ENCODE assay signal across 16 mouse cellular contexts in the genomic region with DNA sequence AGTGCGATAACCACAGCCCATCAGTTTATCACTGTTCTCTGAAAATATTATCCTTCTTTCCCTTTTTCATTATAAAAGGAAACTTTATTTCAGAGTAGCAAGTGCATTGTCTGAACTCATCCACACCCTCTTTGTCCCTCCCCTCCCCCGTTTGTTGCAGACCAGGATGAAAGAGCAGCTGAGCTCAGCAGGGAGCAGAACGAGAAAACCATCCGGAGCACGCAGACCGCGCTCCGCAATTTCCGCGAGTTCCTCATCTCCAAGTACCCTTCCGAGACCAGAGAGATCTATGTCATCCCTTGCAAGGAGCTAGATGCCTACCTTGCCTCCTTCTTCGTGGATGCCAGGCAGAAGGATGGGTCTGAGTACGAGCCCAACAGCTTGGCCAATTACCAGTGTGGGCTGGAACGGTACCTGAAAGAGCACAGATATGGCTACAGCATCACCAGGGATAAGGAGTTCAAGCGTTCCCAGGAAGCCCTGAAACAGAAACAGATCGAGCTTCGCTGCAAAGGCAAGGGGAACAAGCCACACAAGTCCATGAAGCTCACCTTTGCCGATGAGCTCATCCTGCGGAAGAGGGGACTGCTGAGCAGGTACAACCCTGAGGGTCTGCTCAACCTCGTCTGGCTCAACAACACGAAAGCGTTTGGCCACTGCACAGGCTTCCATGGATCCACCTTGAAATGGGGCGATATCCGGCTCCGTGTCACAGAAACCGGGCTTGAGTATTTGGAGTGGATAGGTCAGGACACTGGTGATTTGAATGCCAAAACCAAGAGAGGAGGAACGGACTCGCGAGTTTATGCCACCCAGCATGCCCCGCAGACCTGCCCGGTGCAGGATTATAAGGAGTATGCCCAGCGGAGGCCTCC.
DNase-seq lines count a peak whose midpoint lies in the region; ATAC-seq and TF ChIP-seq lines count a peak whose summit lies in the region.
"Had no signal": no experiment of that assay in that cellular context is flagged by ENCODE, and none has a peak within 500 bp of the region (broad histone marks: within the 10 kb centered on the region; RNA-seq: fewer than 3 reads in every experiment).

No protein-coding gene starts in this region.

- peaks cover 1% of the 10 kb centered on the region; the same call in 1 of the 2 replicates for H3K4me1 ChIP-seq in limb, embryonic 11.5 days (ENCODE audit: control insufficient read depth, insufficient read depth, low read length)
- H3K4me1 ChIP-seq in limb, embryonic 10.5 days, result peaks cover 38% of the 10 kb centered on the region
- H3K4me1 ChIP-seq: forebrain, embryonic 15.5 days had no signal

- 86% methylated on average over 32 of the region's 32 CpGs for WGBS in limb, embryonic 11.5 days
- WGBS in limb, embryonic 10.5 days, result 87% methylated on average over 32 of the region's 32 CpGs

- no peak overlapping the region for H3K27ac ChIP-seq in limb, embryonic 11.5 days (replicated peaks; ENCODE audit: low read depth, low read length)
- H3K27ac ChIP-seq in limb, embryonic 10.5 days, result no peak overlapping the region
- H3K27ac ChIP-seq: forebrain, embryonic 15.5 days; liver, embryonic 13.5 days; stomach, postnatal 0 days had no signal

- no peaks in the 10 kb centered on the region for H3K27me3 ChIP-seq in limb, embryonic 11.5 days (ENCODE audit: control insufficient read depth, insufficient read depth, low read length)
- no peaks in the 10 kb centered on the region for H3K27me3 ChIP-seq in limb, embryonic 10.5 days (ENCODE audit: low read depth, poor library complexity, severe bottlenecking)
- H3K27me3 ChIP-seq: forebrain, embryonic 15.5 days; liver, embryonic 13.5 days had no signal

- no peaks in the 10 kb centered on the region for H3K9me3 ChIP-seq in limb, embryonic 11.5 days (ENCODE audit: control insufficient read depth, low read length)
- no peaks in the 10 kb centered on the region for H3K9me3 ChIP-seq in limb, embryonic 10.5 days (replicated peaks)
- H3K9me3 ChIP-seq: forebrain, embryonic 15.5 days; liver, embryonic 13.5 days had no signal

- no peak overlapping the region for H3K4me2 ChIP-seq in limb, embryonic 11.5 days (ENCODE audit: low read depth, severe bottlenecking)
- H3K4me2 ChIP-seq: forebrain, embryonic 15.5 days; heart, embryonic 11.5 days; liver, embryonic 13.5 days had no signal

- H3K36me3 ChIP-seq in limb, embryonic 11.5 days (ENCODE audit: control insufficient read depth, insufficient read depth, low read length), result no peaks in the 10 kb centered on the region
- peaks cover 14% of the 10 kb centered on the region for H3K36me3 ChIP-seq in limb, embryonic 10.5 days
- H3K36me3 ChIP-seq: forebrain, embryonic 15.5 days had no signal

- peak; percentile 56 for ATAC-seq in cerebellum, adult (ENCODE audit: insufficient number of reproducible peaks, low FRiP score, low TSS enrichment)
- ATAC-seq in limb, embryonic 11.5 days (ENCODE audit: insufficient number of reproducible peaks, low FRiP score, low TSS enrichment, low read depth), result no peak
- no peak for ATAC-seq in megakaryocyte, adult 5-6 weeks (ENCODE audit: poor library complexity, severe bottlenecking)
- ATAC-seq: forebrain, embryonic 15.5 days; lung, postnatal 0 days had no signal

- H3K4me3 ChIP-seq in limb, embryonic 11.5 days (ENCODE audit: low read depth, low read length), result no peak overlapping the region
- H3K4me3 ChIP-seq in limb, embryonic 10.5 days, result no peak overlapping the region
- H3K4me3 ChIP-seq: forebrain, embryonic 15.5 days; liver, embryonic 13.5 days had no signal

- no peak for DNase-seq in cerebellum, postnatal 4 days (ENCODE audit: low spot score in 2 of 2)
- peak; percentile 19 for DNase-seq in limb, embryonic 11.5 days (ENCODE audit: low spot score)
- DNase-seq in limb, embryonic 10.5 days (ENCODE audit: low spot score), result no peak
- peak; percentile 25 for DNase-seq in brain, embryonic 14.5 days (ENCODE audit: low read depth)
- peak; percentile 33 to 37 for DNase-seq in cerebellum, postnatal 14 days
- DNase-seq in gastrocnemius, adult 8-10 months (ENCODE audit: low spot score in 2 of 2), result no peak
- DNase-seq: gastrocnemius, postnatal 14 days; kidney, adult 11 months; kidney, postnatal 36 days; liver, embryonic 13.5 days had no signal

- no peak overlapping the region for H3K9ac ChIP-seq in limb, embryonic 11.5 days (ENCODE audit: low read length)
- H3K9ac ChIP-seq: forebrain, embryonic 15.5 days; liver, embryonic 13.5 days had no signal

- no peak for TF ChIP-seq CTCF in brain, embryonic 14.5 days (IDR thresholded peaks at IDR 0.05; ENCODE audit: borderline replicate concordance, extremely low read depth, insufficient read depth, insufficient read length)

- TF ChIP-seq POLR2A in brain, embryonic 14.5 days (IDR thresholded peaks at IDR 0.05; ENCODE audit: borderline replicate concordance, extremely low read depth, insufficient read depth, insufficient read length, poor library complexity, severe bottlenecking), result no peak

Comparison
In these comparisons a context has a peak if more than half of its experiments do, and no peak if none do; other contexts are left out.
1. DNase-seq: peak in limb, embryonic 11.5 days (single experiment), brain, embryonic 14.5 days (single experiment) and cerebellum, postnatal 14 days (2 of 2); none in cerebellum, postnatal 4 days (0 of 2), limb, embryonic 10.5 days (single experiment) and gastrocnemius, adult 8-10 months (0 of 2).